Mouse (Mus musculus): ENCODE data around the gene Eprs. TPM values are rescaled to one million over a fixed set of nuclear protein-coding genes. Genes with fewer than 3 reads are reported as not detected.

Gene Eprs
- polyA plus RNA-seq, 1 experiment from 2014 or later: 55.4 TPM

DNA sequence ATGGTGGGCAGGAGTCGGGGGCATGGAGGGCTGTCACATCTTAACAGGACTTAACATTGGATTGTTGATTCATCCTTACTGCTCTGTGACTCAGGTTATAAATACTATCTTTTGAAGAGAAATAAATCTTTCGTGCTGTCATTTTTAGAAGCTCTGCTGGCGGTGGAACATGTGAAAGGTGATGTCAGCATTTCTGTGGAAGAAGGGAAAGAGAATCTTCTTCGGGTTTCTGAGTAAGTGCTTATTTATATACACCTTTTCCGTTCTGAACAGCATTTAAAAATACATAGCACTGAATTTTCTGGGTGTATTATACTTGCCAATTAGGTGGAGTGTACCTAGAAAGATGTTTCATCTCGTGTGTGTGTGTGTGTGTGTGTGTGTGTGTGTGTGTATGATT is 4.5 kb downstream of the Eprs start:
- no peaks in the 10 kb centered on the region for H3K27me3 ChIP-seq (ENCODE audit: insufficient read depth, low read length)
- no peaks in the 10 kb centered on the region for H3K9me3 ChIP-seq (ENCODE audit: low read length)
- no peak overlapping the region for H3K4me2 ChIP-seq (ENCODE audit: low read depth, low read length)
- H3K36me3 ChIP-seq (replicated peaks; ENCODE audit: insufficient read depth, low read length): peaks cover 28% of the 10 kb centered on the region
- peaks cover 11% of the 10 kb centered on the region; the same call in 1 of the 2 replicates for H3K4me1 ChIP-seq (ENCODE audit: insufficient read depth)
- no peak overlapping the region for H3K4me3 ChIP-seq (ENCODE audit: low read depth, low read length)
- WGBS (ENCODE audit: insufficient replicate concordance): 76% methylated on average over 6 of the region's 6 CpGs
- DNase-seq (no peak), ATAC-seq (no peak)
- H3K27ac ChIP-seq (ENCODE audit: low read depth): no peak overlapping the region
- TF ChIP-seq EP300 (IDR thresholded peaks at IDR 0.05; ENCODE audit: low read depth): no peak
- TF ChIP-seq CTCF (IDR thresholded peaks at IDR 0.05; ENCODE audit: low read depth): no peak
- no peak overlapping the region for H3K9ac ChIP-seq (replicated peaks)

- H3K9ac ChIP-seq (replicated peaks): no peak overlapping the region
- no peak for TF ChIP-seq CTCF (IDR thresholded peaks at IDR 0.05; ENCODE audit: low read depth)
- TF ChIP-seq EP300 (IDR thresholded peaks at IDR 0.05; ENCODE audit: low read depth): no peak
- ATAC-seq (peak; percentile 70), DNase-seq (no peak)
- H3K27me3 ChIP-seq (ENCODE audit: insufficient read depth, low read length): no peaks in the 10 kb centered on the region
- WGBS (ENCODE audit: insufficient replicate concordance): 69% methylated on average over 6 of the region's 6 CpGs
- H3K4me2 ChIP-seq (ENCODE audit: low read depth, low read length): no peak overlapping the region
- H3K27ac ChIP-seq (ENCODE audit: low read depth): no peak overlapping the region
- H3K4me1 ChIP-seq (ENCODE audit: insufficient read depth): peaks cover 6% of the 10 kb centered on the region; the same call in 1 of the 2 replicates
- no peaks in the 10 kb centered on the region for H3K9me3 ChIP-seq (ENCODE audit: low read length)
- no peak overlapping the region for H3K4me3 ChIP-seq (ENCODE audit: low read depth, low read length)
- peaks cover 52% of the 10 kb centered on the region for H3K36me3 ChIP-seq (replicated peaks; ENCODE audit: insufficient read depth, low read length)
Observed at GRCm38 (mm10) chr1:185369979-185370378, 7.1 kb downstream of the Eprs start.

GRCm38 (mm10) chr1:185376390-185376789 is 13.5 kb downstream of the Eprs start:
- H3K4me3 ChIP-seq (ENCODE audit: low read depth, low read length): no peak overlapping the region
- H3K9me3 ChIP-seq (ENCODE audit: low read length): no peaks in the 10 kb centered on the region
- TF ChIP-seq EP300 (IDR thresholded peaks at IDR 0.05; ENCODE audit: low read depth) (no peak), CTCF (IDR thresholded peaks at IDR 0.05; ENCODE audit: low read depth) (no peak)
- DNase-seq: no peak
- H3K4me1 ChIP-seq (ENCODE audit: insufficient read depth): no peaks in the 10 kb centered on the region
- no peak overlapping the region for H3K9ac ChIP-seq (replicated peaks)
- H3K27ac ChIP-seq (ENCODE audit: low read depth): no peak overlapping the region
- no peak overlapping the region for H3K4me2 ChIP-seq (ENCODE audit: low read depth, low read length)
- no peak for ATAC-seq
- peaks cover 84% of the 10 kb centered on the region for H3K36me3 ChIP-seq (replicated peaks; ENCODE audit: insufficient read depth, low read length)
- H3K27me3 ChIP-seq (ENCODE audit: insufficient read depth, low read length): no peaks in the 10 kb centered on the region

DNA sequence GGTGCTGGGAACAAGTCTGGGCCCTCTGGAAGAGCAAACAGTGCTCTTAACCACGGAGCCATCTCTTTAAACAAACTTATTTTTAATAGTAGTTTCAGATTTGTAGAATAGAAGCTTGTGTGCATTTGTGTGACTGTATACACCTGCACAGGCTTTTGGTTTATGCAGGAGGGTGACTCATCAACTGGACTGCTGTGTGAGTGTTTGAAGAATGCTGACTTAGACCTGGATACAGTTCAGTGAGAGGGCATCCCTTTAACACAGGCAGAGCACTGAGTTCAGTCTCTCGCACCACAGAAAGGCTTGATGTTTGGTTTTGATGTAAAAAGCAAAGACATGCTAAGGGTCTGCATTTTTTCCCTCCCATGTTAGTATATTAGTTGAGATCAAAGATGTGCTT is 14.6 kb downstream of the Eprs start:
- Histone ChIP-seq H3K27ac (ENCODE audit: low read depth) (no peak overlapping the region), H3K4me2 (ENCODE audit: low read depth, low read length) (no peak overlapping the region), H3K9ac (replicated peaks) (no peak overlapping the region), H3K4me3 (ENCODE audit: low read depth, low read length) (no peak overlapping the region), H3K36me3 (replicated peaks; ENCODE audit: insufficient read depth, low read length) (peaks cover 86% of the 10 kb centered on the region), H3K9me3 (ENCODE audit: low read length) (no peaks in the 10 kb centered on the region), H3K27me3 (ENCODE audit: insufficient read depth, low read length) (no peaks in the 10 kb centered on the region), H3K4me1 (ENCODE audit: insufficient read depth) (no peaks in the 10 kb centered on the region)
- DNase-seq (no peak), ATAC-seq (no peak)
- TF ChIP-seq EP300 (IDR thresholded peaks at IDR 0.05; ENCODE audit: low read depth) (no peak), CTCF (IDR thresholded peaks at IDR 0.05; ENCODE audit: low read depth) (no peak)
- WGBS (ENCODE audit: insufficient replicate concordance): 88% methylated on average over 2 of the region's 2 CpGs

GRCm38 (mm10) chr1:185401615-185402014 is 38.8 kb downstream of the Eprs start:
- DNase-seq (no peak), ATAC-seq (no peak)
- Histone ChIP-seq H3K4me1 (ENCODE audit: insufficient read depth) (no peaks in the 10 kb centered on the region), H3K36me3 (replicated peaks; ENCODE audit: insufficient read depth, low read length) (peaks cover 70% of the 10 kb centered on the region), H3K4me3 (ENCODE audit: low read depth, low read length) (no peak overlapping the region), H3K9me3 (ENCODE audit: low read length) (no peaks in the 10 kb centered on the region), H3K4me2 (ENCODE audit: low read depth, low read length) (no peak overlapping the region), H3K9ac (replicated peaks) (no peak overlapping the region), H3K27me3 (ENCODE audit: insufficient read depth, low read length) (no peaks in the 10 kb centered on the region), H3K27ac (ENCODE audit: low read depth) (no peak overlapping the region)
- no peak for TF ChIP-seq EP300 (IDR thresholded peaks at IDR 0.05; ENCODE audit: low read depth)
- no peak for TF ChIP-seq CTCF (IDR thresholded peaks at IDR 0.05; ENCODE audit: low read depth)
- WGBS (ENCODE audit: insufficient replicate concordance): 95% methylated on average over 5 of the region's 5 CpGs

DNA sequence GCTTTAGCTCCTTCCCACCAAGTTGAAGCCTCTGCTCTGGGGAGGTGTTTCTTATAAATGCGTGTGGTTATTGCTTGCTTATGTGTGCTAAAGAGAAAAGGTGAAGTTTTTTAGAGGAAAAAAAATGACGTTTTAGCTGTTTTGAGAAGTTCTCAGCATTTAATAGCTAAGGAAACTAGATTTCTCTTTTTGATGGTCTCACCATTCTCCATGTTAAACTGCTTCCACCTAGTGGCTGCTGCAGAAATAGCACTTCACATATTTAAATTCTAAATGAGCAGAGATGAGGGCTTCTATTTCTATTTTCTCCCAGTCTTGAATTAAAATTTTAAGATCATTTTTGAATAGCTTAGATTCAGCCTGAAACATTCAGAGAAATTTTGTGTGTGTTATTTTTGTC is 41.2 kb downstream of the Eprs start:
- Histone ChIP-seq H3K4me2 (ENCODE audit: low read depth, low read length) (no peak overlapping the region), H3K4me1 (ENCODE audit: insufficient read depth) (no peaks in the 10 kb centered on the region), H3K27ac (ENCODE audit: low read depth) (no peak overlapping the region), H3K27me3 (ENCODE audit: insufficient read depth, low read length) (no peaks in the 10 kb centered on the region), H3K36me3 (replicated peaks; ENCODE audit: insufficient read depth, low read length) (peaks cover 69% of the 10 kb centered on the region), H3K9me3 (ENCODE audit: low read length) (no peaks in the 10 kb centered on the region), H3K9ac (replicated peaks) (no peak overlapping the region), H3K4me3 (ENCODE audit: low read depth, low read length) (no peak overlapping the region)
- peak; percentile 78 for TF ChIP-seq CTCF (IDR thresholded peaks at IDR 0.05; ENCODE audit: low read depth)
- TF ChIP-seq EP300 (IDR thresholded peaks at IDR 0.05; ENCODE audit: low read depth): no peak
- ATAC-seq (no peak), DNase-seq (no peak)
- WGBS (ENCODE audit: insufficient replicate concordance): 33% methylated on average over 2 of the region's 2 CpGs

DNA sequence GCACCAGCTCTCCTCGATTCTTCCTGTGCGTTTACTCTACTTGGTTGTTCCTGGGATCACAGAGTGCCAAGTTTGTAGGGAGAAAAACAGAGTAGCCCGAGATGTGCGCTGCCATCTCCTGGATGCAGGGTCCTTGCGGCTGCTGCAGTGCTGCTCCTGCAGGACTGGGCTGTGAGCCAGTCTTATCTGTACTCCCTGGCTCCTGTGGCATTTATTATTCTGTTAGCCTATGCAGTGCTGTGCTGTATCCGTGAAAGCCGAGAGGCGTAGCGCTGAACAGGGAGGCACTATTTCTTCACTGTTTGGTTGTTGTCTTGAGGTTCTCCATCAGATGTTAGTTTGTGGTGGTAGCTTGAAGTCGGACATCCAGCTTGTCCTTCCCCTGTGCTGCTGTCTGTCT is 43.1 kb downstream of the Eprs start:
- WGBS (ENCODE audit: insufficient replicate concordance): 82% methylated on average over 10 of the region's 10 CpGs
- Histone ChIP-seq H3K9me3 (ENCODE audit: low read length) (no peaks in the 10 kb centered on the region), H3K27ac (ENCODE audit: low read depth) (no peak overlapping the region), H3K4me1 (ENCODE audit: insufficient read depth) (no peaks in the 10 kb centered on the region), H3K4me3 (ENCODE audit: low read depth, low read length) (no peak overlapping the region), H3K4me2 (ENCODE audit: low read depth, low read length) (no peak overlapping the region), H3K36me3 (replicated peaks; ENCODE audit: insufficient read depth, low read length) (peaks cover 73% of the 10 kb centered on the region), H3K27me3 (ENCODE audit: insufficient read depth, low read length) (no peaks in the 10 kb centered on the region), H3K9ac (replicated peaks) (no peak overlapping the region)
- no peak for DNase-seq
- TF ChIP-seq EP300 (IDR thresholded peaks at IDR 0.05; ENCODE audit: low read depth): no peak
- no peak for TF ChIP-seq CTCF (IDR thresholded peaks at IDR 0.05; ENCODE audit: low read depth)
- no peak for ATAC-seq

Measured in liver, postnatal 0 days (tissue).